Mouse (Mus musculus) testis, adult 2 months (tissue): Measurements from ENCODE around the gene BC005624.

ENCODE experiments used
- CTCF ChIP-seq: fragments of 200-500 bp; IDR thresholded peaks from 2 replicates; pipeline ENCODE4 v1.5.1; 2012; ENCODE audit warnings: low read depth, mild to moderate bottlenecking, inconsistent platforms, low read length, moderate library complexity; ENCODE audit not compliant: control insufficient read depth, insufficient read depth, insufficient replicate concordance
- POLR2A ChIP-seq: fragments of 200-500 bp; IDR thresholded peaks from 2 replicates; pipeline ENCODE4 v1.6.1; 2012; ENCODE audit warnings: low read depth, mild to moderate bottlenecking, inconsistent platforms, low read length, moderate library complexity; ENCODE audit not compliant: control insufficient read depth

DNA sequence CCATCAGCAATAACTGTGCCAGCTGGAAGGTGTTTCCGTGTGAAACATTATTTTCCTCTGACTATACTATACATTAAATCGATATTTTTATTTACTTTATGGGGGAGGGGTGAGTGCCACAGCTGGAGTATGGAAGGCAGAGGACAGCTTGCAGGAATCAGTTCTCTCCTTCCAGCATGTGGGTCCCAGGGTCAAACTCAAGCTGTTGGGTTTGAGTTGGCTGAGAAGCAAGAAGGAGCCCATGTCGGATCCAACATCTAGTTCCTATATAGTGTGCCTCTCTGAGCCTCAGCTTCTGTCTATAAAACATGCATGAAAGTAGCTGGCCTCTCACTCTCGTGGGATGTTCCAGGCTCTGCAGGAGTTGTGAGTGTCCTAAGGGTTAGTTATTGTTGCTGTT is 55.6 kb downstream of the BC005624 start:
- TF ChIP-seq CTCF = no peak
- TF ChIP-seq POLR2A = no peak
